Mouse (Mus musculus) forebrain, embryonic 12.5 days (tissue): Measurements from ENCODE around the gene Enpp4. TPM values are rescaled to one million over a fixed set of nuclear protein-coding genes. Genes with fewer than 3 reads are reported as not detected.

Experiments used
- polyA plus RNA-seq: library from polyadenylated mRNA; unstranded; fragments of >200 nt; fragmentation: Nextera tagmentation; extraction: Ambion mirVana; gene quantifications from 2 replicates; pipeline ENCODE4 v1.2.1, GENCODE M21; 2016

The Enpp4 gene
- polyA plus RNA-seq, 1 experiment from 2014 or later = 4.3 TPM

Other genes with a start within 250 kb of the Enpp4 start
- 25.5 and 25.9 TPM in 2 replicates for gene Enpp5, start 27.0 kb downstream of the Enpp4 start, polyA plus RNA-seq
- 0.21 and 0.43 TPM in 2 replicates for gene Clic5, start 82.8 kb upstream of the Enpp4 start, polyA plus RNA-seq